Mouse (Mus musculus) kidney, adult 2 months (tissue): ENCODE data around the gene Prl2c2. TPM values are rescaled to one million over a fixed set of nuclear protein-coding genes. Genes with fewer than 3 reads are reported as not detected.
A peak's percentile ranks its signal among the peaks of the same experiment; 100 is the strongest.
"Not testable (repeated sequence)": the region's sequence is repeated elsewhere in the genome, so short reads cannot be mapped to it uniquely, and the experiment has no call there.

Source experiments
- DNase-seq: peaks from one replicate; pipeline ENCODE4 v3.0.0; 2021
- H3K27ac ChIP-seq: fragments of 200-500 bp; 2 replicates; pipeline ENCODE4 v1.5.1; 2012; ENCODE audit warnings: low read depth, low read length, control low read depth, inconsistent platforms; ENCODE audit not compliant: insufficient read depth
- H3K27me3 ChIP-seq: fragments of 200-500 bp; replicated peaks from 2 replicates; pipeline ENCODE4 v1.6.1; 2012; ENCODE audit warnings: mild to moderate bottlenecking, moderate library complexity, low read length, inconsistent platforms; ENCODE audit not compliant: control insufficient read depth, insufficient read depth
- H3K36me3 ChIP-seq: fragments of 200-500 bp; 2 replicates; pipeline ENCODE4 v1.6.1; 2012; ENCODE audit warnings: mild to moderate bottlenecking, moderate library complexity, low read length, inconsistent platforms; ENCODE audit not compliant: control insufficient read depth, insufficient read depth
- H3K4me1 ChIP-seq: fragments of 200-500 bp; 2 replicates; pipeline ENCODE4 v1.6.1; 2011; ENCODE audit warnings: low read length; ENCODE audit not compliant: control insufficient read depth, insufficient read depth
- H3K4me3 ChIP-seq: fragments of 200-500 bp; 2 replicates; pipeline ENCODE4 v1.5.1; 2011; ENCODE audit warnings: mild to moderate bottlenecking, low read depth, low read length, control low read depth; ENCODE audit not compliant: insufficient read depth
- WGBS: fragments of 180-500 bp; shearing (Covaris S2); methylation state at CpG from one replicate; pipeline ENCODE4 v1.1.7; 2018; 5-methylcytosine and 5-hydroxymethylcytosine counted together
- polyA plus RNA-seq: library from polyadenylated mRNA; depleted of rRNA; stranded (reverse); fragments of >200 nt; gene quantifications from 2 replicates; pipeline ENCODE4 v1.2.3, GENCODE M21; 2012; rRNA removed

Prl2c2 gene
- polyA plus RNA-seq: not detected in 2 replicates

GRCm38 (mm10) chr13:13005283-13005682, at the start of gene Prl2c2:
Gene Prl2c2, minus strand, starts transcription at chr13:13005383.
- not testable (repeated sequence) for H3K4me1 ChIP-seq, H3K36me3 ChIP-seq, H3K27ac ChIP-seq, H3K27me3 ChIP-seq, H3K4me3 ChIP-seq, DNase-seq
- 66% methylated on average over 2 of the region's 2 CpGs for WGBS

GRCm38 (mm10) chr13:13025872-13026271, 20.7 kb upstream of the Prl2c2 start:
- not testable (repeated sequence) for DNase-seq, H3K27me3 ChIP-seq, H3K4me1 ChIP-seq, H3K4me3 ChIP-seq, H3K36me3 ChIP-seq, H3K27ac ChIP-seq
- WGBS: 59% methylated on average over 3 of the region's 3 CpGs

DNA sequence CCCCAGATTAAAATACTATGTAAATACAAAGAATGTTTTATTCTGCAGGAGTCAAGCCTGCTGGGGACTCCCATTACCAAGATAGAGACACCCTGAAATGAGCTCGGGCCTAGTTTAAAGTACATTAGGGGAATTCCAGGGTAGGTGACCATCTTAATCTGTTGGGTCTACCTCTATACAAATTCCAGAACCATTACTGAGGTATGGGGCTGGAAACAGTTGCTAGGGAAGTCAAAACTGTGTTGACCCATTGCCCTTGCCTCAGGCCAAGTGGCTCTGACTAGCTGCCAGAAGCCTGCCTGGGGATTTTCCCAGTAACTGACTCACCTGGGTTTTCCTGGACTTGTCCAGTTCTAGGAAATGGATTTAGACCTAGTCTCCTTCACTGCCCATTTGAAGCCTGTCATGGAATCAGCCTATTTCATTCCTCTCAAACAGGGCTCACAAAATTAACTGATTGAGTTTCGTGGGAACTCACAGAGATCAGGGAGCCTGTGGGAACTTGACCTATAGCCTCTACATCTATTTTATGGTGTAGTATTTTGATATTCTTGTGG, 8.9 kb upstream of the Prl2c2 start:
- DNase-seq: peak; percentile 8
- H3K4me1 ChIP-seq, H3K27ac ChIP-seq, H3K36me3 ChIP-seq, H3K4me3 ChIP-seq, H3K27me3 ChIP-seq: not testable (repeated sequence)
- 80% methylated on average over 2 of the region's 2 CpGs for WGBS

Other genes with a start within 250 kb of the Prl2c2 start
- gene Prl2c3, start 205.3 kb downstream of the Prl2c2 start, polyA plus RNA-seq: not detected in 2 replicates
- gene Prl2c5, start 177.3 kb upstream of the Prl2c2 start, polyA plus RNA-seq: not detected in 2 replicates